Mouse (Mus musculus): ENCODE measurements around the gene Ptpn9. TPM values are rescaled to one million over a fixed set of nuclear protein-coding genes. Genes with fewer than 3 reads are reported as not detected.
A peak's percentile ranks its signal among the peaks of the same experiment; 100 is the strongest.

Ptpn9 gene
- total RNA-seq, 1 experiment: 6.8 TPM

DNA sequence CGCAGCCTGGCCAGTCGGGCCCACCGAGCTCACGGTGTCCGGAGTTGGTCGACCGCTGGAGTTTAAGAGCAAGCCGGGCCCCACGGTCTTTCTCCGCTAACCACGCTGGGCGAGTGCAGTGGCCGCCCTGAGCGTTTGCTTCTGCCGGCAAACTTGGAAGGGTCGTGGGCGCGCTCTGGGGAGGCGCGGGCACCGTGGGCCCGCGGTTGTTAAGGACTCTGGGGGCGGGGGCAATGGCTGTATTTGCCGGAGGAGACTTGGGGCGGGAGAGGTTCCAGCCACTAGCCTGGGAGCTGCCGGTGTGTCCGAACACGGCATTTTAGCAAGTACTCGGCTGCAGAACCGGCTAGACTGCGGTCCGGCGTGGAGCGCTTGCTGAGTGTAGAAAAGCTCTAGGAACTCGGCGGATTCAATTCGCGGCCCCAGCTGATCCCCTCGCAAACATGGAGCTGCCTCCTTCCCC is 77.8 kb downstream of the Ptpn9 start:
- DNase-seq (ENCODE audit: low read depth, low spot score): no peak
- Histone ChIP-seq H3K9me3 (ENCODE audit: control insufficient read depth, insufficient read depth, low read depth, low read length) (no peaks in the 10 kb centered on the region), H3K9ac (ENCODE audit: insufficient read depth, low read depth, low read length, poor library complexity, severe bottlenecking) (peak overlapping the region; percentile 83), H3K27ac (ENCODE audit: insufficient read depth, low read depth, low read length, poor library complexity, severe bottlenecking) (peak overlapping the region; percentile 79; the same call in 1 of the 2 replicates), H3K4me3 (ENCODE audit: insufficient read depth in 1 of 2, low read depth in 1 of 2, low read length in 2 of 2, poor library complexity in 1 of 2, severe bottlenecking in 1 of 2) (peak overlapping the region; percentile 89 to 100), H3K36me3 (ENCODE audit: control insufficient read depth, insufficient read depth, low read length, poor library complexity, severe bottlenecking) (no peaks in the 10 kb centered on the region), H3K4me1 (ENCODE audit: control insufficient read depth in 2 of 2, insufficient read depth in 2 of 2, low read length in 2 of 2, poor library complexity in 1 of 2) (peaks cover 0 to 2% of the 10 kb centered on the region in 2 experiments; a peak in 1 of 4 replicates)
- in situ Hi-C loops (cut with MboI; ENCODE audit: low sequenced_read_pairs in 2 of 2, unreplicated experiment in 2 of 2): no loop called here
- TF ChIP-seq HCFC1 (IDR thresholded peaks at IDR 0.05; ENCODE audit: borderline replicate concordance, insufficient read depth, low read length) (no peak), CHD2 (IDR thresholded peaks at IDR 0.05; ENCODE audit: low read depth, low read length) (no peak), MAFK (IDR thresholded peaks at IDR 0.05; ENCODE audit: insufficient read depth, low read depth, low read length) (no peak), ZC3H11A (IDR thresholded peaks at IDR 0.05; ENCODE audit: borderline replicate concordance, low read depth, low read length) (no peak), ZNF384 (IDR thresholded peaks at IDR 0.05; ENCODE audit: low read depth, low read length) (no peak)

- peaks cover 2 to 3% of the 10 kb centered on the region in 2 experiments; a peak in 2 of 4 replicates for H3K4me1 ChIP-seq (ENCODE audit: control insufficient read depth in 2 of 2, insufficient read depth in 2 of 2, low read length in 2 of 2, poor library complexity in 1 of 2)
- in situ Hi-C loops (cut with MboI; ENCODE audit: low sequenced_read_pairs in 2 of 2, unreplicated experiment in 2 of 2): no loop called here
- H3K36me3 ChIP-seq (ENCODE audit: control insufficient read depth, insufficient read depth, low read length, poor library complexity, severe bottlenecking): no peaks in the 10 kb centered on the region
- peak; percentile 100 for DNase-seq (ENCODE audit: low read depth, low spot score)
- peak overlapping the region; percentile 89 to 100 for H3K4me3 ChIP-seq (ENCODE audit: insufficient read depth in 1 of 2, low read depth in 1 of 2, low read length in 2 of 2, poor library complexity in 1 of 2, severe bottlenecking in 1 of 2)
- H3K27ac ChIP-seq (ENCODE audit: insufficient read depth, low read depth, low read length, poor library complexity, severe bottlenecking): peak overlapping the region; percentile 79
- H3K9ac ChIP-seq (ENCODE audit: insufficient read depth, low read depth, low read length, poor library complexity, severe bottlenecking): peak overlapping the region; percentile 90
- no peak for TF ChIP-seq HCFC1 (IDR thresholded peaks at IDR 0.05; ENCODE audit: borderline replicate concordance, insufficient read depth, low read length)
- TF ChIP-seq ZC3H11A (IDR thresholded peaks at IDR 0.05; ENCODE audit: borderline replicate concordance, low read depth, low read length): no peak
- no peak for TF ChIP-seq MAFK (IDR thresholded peaks at IDR 0.05; ENCODE audit: insufficient read depth, low read depth, low read length)
- TF ChIP-seq ZNF384 (IDR thresholded peaks at IDR 0.05; ENCODE audit: low read depth, low read length): peak; percentile 94
- peak; percentile 74; the same call in 1 of the 2 replicates for TF ChIP-seq CHD2 (IDR thresholded peaks at IDR 0.05; ENCODE audit: low read depth, low read length)
- no peaks in the 10 kb centered on the region for H3K9me3 ChIP-seq (ENCODE audit: control insufficient read depth, insufficient read depth, low read depth, low read length)
These were observed 78.5 kb downstream of the Ptpn9 start for GRCm38 (mm10) chr9:57072989-57073789.

DNA sequence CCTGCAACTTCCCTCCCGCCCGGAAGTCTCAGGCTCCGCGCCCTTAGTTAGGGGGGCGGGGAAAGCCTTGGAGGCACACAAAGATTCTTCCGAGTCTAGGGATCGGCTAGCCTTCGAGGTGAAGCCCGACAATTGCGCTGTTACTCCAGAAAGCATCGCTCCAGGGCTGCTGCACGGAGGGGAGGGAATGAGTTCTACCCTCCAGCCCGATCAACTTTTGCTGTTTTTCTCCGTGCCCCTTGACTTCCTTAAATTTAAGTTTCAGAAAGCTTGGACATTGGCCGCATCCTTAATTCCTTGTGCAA is 79.0 kb downstream of the Ptpn9 start:
- peak overlapping the region; percentile 72; the same call in 1 of the 2 replicates for H3K27ac ChIP-seq (ENCODE audit: insufficient read depth, low read depth, low read length, poor library complexity, severe bottlenecking)
- H3K36me3 ChIP-seq (ENCODE audit: control insufficient read depth, insufficient read depth, low read length, poor library complexity, severe bottlenecking): no peaks in the 10 kb centered on the region
- H3K9me3 ChIP-seq (ENCODE audit: control insufficient read depth, insufficient read depth, low read depth, low read length): no peaks in the 10 kb centered on the region
- peak overlapping the region; percentile 87 to 100 for H3K4me3 ChIP-seq (ENCODE audit: insufficient read depth in 1 of 2, low read depth in 1 of 2, low read length in 2 of 2, poor library complexity in 1 of 2, severe bottlenecking in 1 of 2)
- TF ChIP-seq MAFK (IDR thresholded peaks at IDR 0.05; ENCODE audit: insufficient read depth, low read depth, low read length) (no peak), HCFC1 (IDR thresholded peaks at IDR 0.05; ENCODE audit: borderline replicate concordance, insufficient read depth, low read length) (peak; percentile 40; the same call in 1 of the 2 replicates)
- DNase-seq (ENCODE audit: low read depth, low spot score): no peak
- H3K4me1 ChIP-seq (ENCODE audit: control insufficient read depth in 2 of 2, insufficient read depth in 2 of 2, low read length in 2 of 2, poor library complexity in 1 of 2): peaks cover 2 to 3% of the 10 kb centered on the region in 2 experiments; a peak in 2 of 4 replicates
- H3K9ac ChIP-seq (ENCODE audit: insufficient read depth, low read depth, low read length, poor library complexity, severe bottlenecking): peak overlapping the region; percentile 90
- in situ Hi-C loops (cut with MboI; ENCODE audit: low sequenced_read_pairs in 2 of 2, unreplicated experiment in 2 of 2): no loop called here

GRCm38 (mm10) chr9:57074171-57074821 is 79.6 kb downstream of the Ptpn9 start:
- no peak for TF ChIP-seq ZNF384 (IDR thresholded peaks at IDR 0.05; ENCODE audit: low read depth, low read length)
- TF ChIP-seq ZC3H11A (IDR thresholded peaks at IDR 0.05; ENCODE audit: borderline replicate concordance, low read depth, low read length): no peak
- TF ChIP-seq MAFK (IDR thresholded peaks at IDR 0.05; ENCODE audit: insufficient read depth, low read depth, low read length): no peak
- TF ChIP-seq HCFC1 (IDR thresholded peaks at IDR 0.05; ENCODE audit: borderline replicate concordance, insufficient read depth, low read length): no peak
- TF ChIP-seq CHD2 (IDR thresholded peaks at IDR 0.05; ENCODE audit: low read depth, low read length): no peak
- H3K4me3 ChIP-seq (ENCODE audit: insufficient read depth in 1 of 2, low read depth in 1 of 2, low read length in 2 of 2, poor library complexity in 1 of 2, severe bottlenecking in 1 of 2): peak overlapping the region; percentile 87 to 100

More at GRCm38 (mm10) chr9:57074171-57074821, 79.6 kb downstream of the Ptpn9 start:
- Histone ChIP-seq H3K36me3 (ENCODE audit: control insufficient read depth, insufficient read depth, low read length, poor library complexity, severe bottlenecking) (no peaks in the 10 kb centered on the region), H3K9ac (ENCODE audit: insufficient read depth, low read depth, low read length, poor library complexity, severe bottlenecking) (peak overlapping the region; percentile 90), H3K9me3 (ENCODE audit: control insufficient read depth, insufficient read depth, low read depth, low read length) (no peaks in the 10 kb centered on the region), H3K4me1 (ENCODE audit: control insufficient read depth in 2 of 2, insufficient read depth in 2 of 2, low read length in 2 of 2, poor library complexity in 1 of 2) (peaks cover 2 to 3% of the 10 kb centered on the region in 2 experiments; a peak in 2 of 4 replicates), H3K27ac (ENCODE audit: insufficient read depth, low read depth, low read length, poor library complexity, severe bottlenecking) (peak overlapping the region; percentile 72; the same call in 1 of the 2 replicates)
- no peak for DNase-seq (ENCODE audit: low read depth, low spot score)
- in situ Hi-C loops (cut with MboI; ENCODE audit: low sequenced_read_pairs in 2 of 2, unreplicated experiment in 2 of 2): no loop called here
